Mouse (Mus musculus) heart, postnatal 0 days (tissue): ENCODE results near the gene Cdon. TPM values are rescaled to one million over a fixed set of nuclear protein-coding genes. Genes with fewer than 3 reads are reported as not detected.

ENCODE experiments used
- ATAC-seq: fragments of 200-750 bp; cut with Nextera tagmentation; 2 replicates; pipeline ENCODE4 v1.8.0; 2017; ENCODE audit warnings: low read depth, moderate number of reproducible peaks, moderate library complexity; ENCODE audit not compliant: insufficient read depth
- DNase-seq: peaks from one replicate; pipeline ENCODE4 v3.0.0-alpha.2; 2016; ENCODE audit warnings: low spot score
- H3K27ac ChIP-seq: fragments of 300-500 bp; sonication (generic); 2 replicates; pipeline ENCODE4 v1.5.1; 2014; ENCODE audit warnings: low read depth, mild to moderate bottlenecking
- H3K27me3 ChIP-seq: fragments of 300-500 bp; sonication (generic); 2 replicates; pipeline ENCODE4 v1.6.1; 2014; ENCODE audit warnings: low read length, mixed read lengths; ENCODE audit not compliant: control insufficient read depth, insufficient read depth
- H3K36me3 ChIP-seq: fragments of 300-500 bp; sonication (generic); replicated peaks from 2 replicates; pipeline ENCODE4 v1.6.1; 2014; ENCODE audit warnings: low read length, mixed read lengths; ENCODE audit not compliant: control insufficient read depth, insufficient read depth
- H3K4me1 ChIP-seq: fragments of 300-500 bp; sonication (generic); 2 replicates; pipeline ENCODE4 v1.6.1; 2014; ENCODE audit warnings: antibody characterized with exemption; ENCODE audit not compliant: control insufficient read depth, insufficient read depth
- H3K4me2 ChIP-seq: fragments of 300-500 bp; sonication (generic); 2 replicates; pipeline ENCODE4 v1.6.1; 2014; ENCODE audit warnings: low read depth, mild to moderate bottlenecking, low read length, moderate library complexity
- H3K4me3 ChIP-seq: fragments of 300-500 bp; sonication (generic); 2 replicates; pipeline ENCODE4 v1.5.1; 2014; ENCODE audit warnings: low read depth, low read length
- H3K9ac ChIP-seq: fragments of 300-500 bp; sonication (generic); replicated peaks from 2 replicates; pipeline ENCODE4 v1.6.1; 2014; ENCODE audit warnings: low read depth, low read length, mixed read lengths
- H3K9me3 ChIP-seq: fragments of 300-500 bp; sonication (generic); replicated peaks from 2 replicates; pipeline ENCODE4 v1.6.1; 2016; ENCODE audit warnings: low read length; ENCODE audit not compliant: control insufficient read depth
- CTCF ChIP-seq: IDR thresholded peaks from 2 replicates; pipeline ENCODE4 v1.5.1; 2016; ENCODE audit warnings: antibody characterized with exemption, control low read depth, low read depth
- EP300 ChIP-seq: IDR thresholded peaks from 2 replicates; pipeline ENCODE4 v1.6.1; 2016; ENCODE audit warnings: antibody characterized with exemption, low read depth
- WGBS: fragments of 180-500 bp; shearing (Covaris S2); extraction: QIAGEN DNeasy Blood & Tissue Kit; methylation state at CpG from one replicate; pipeline ENCODE4 v1.1.7; 2014; 5-methylcytosine and 5-hydroxymethylcytosine counted together
- polyA plus RNA-seq: library from polyadenylated mRNA; unstranded; fragments of >200 nt; fragmentation: Nextera tagmentation; extraction: Ambion mirVana; gene quantifications from 2 replicates; pipeline ENCODE4 v1.2.1, GENCODE M21; 2015
- total RNA-seq: library from RNA; depleted of rRNA; stranded (reverse); fragments of >200 nt; gene quantifications from 2 replicates; pipeline ENCODE4 v1.2.3, GENCODE M21; 2014; ENCODE audit warnings: low replicate concordance

Gene Cdon
- total and polyA plus RNA-seq, 2 experiments from 2014 or later: 2.3 to 36.4 TPM

- Histone ChIP-seq H3K36me3 (peaks cover 26% of the 10 kb centered on the region), H3K9me3 (no peaks in the 10 kb centered on the region), H3K27me3 (no peaks in the 10 kb centered on the region), H3K27ac (no peak overlapping the region), H3K9ac (no peak overlapping the region), H3K4me3 (no peak overlapping the region), H3K4me2 (no peak overlapping the region), H3K4me1 (peaks cover 9% of the 10 kb centered on the region; the same call in 1 of the 2 replicates)
- ATAC-seq: no peak
- no peak for DNase-seq
- 85% methylated on average over 6 of the region's 6 CpGs for WGBS
- TF ChIP-seq CTCF (no peak), EP300 (no peak)
Measured at GRCm38 (mm10) chr9:35479456-35479855, 58.5 kb downstream of the Cdon start.

DNA sequence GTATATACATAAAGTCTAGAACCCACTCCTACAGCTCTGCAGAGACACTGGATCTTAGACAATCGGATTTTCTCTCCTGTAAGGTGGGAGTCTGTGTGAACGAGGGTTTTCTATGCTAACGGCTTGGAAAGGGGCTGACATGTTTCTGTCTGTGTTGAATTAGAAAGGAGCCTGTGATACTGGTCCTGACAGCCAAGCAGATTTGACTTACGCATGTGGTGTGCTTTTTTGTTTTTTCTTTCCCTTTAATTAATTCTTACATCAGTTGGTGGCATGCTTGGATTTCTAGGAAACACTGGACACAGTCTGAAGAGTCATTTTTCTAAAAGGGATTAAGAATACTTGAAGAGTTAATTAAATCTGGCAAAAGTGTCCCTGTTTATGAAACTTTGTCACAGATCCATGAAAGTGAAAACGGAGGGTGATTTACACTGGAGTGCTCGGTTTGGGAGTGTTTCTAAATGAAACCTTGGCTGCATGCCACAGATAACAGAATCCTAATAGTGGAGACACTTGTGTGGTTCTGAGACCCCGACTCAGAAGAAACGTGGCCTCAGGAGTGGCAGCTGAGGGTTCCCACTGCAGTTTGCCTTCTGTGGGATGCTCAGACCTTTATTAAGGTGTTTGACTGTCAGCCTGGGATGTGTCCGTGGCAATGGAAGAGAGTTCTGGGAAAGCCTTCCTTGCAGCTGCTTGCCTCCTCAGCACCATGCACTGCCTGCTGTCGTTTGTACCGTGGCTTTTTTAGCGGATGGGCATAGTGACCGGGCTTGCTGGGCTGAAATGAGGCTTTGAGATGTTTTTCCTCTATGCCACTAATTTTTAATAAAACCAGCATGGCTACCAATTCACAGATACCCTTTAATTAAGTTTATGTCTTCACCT, 61.3 kb downstream of the Cdon start:
- peaks cover 38% of the 10 kb centered on the region for H3K36me3 ChIP-seq
- WGBS: 54% methylated on average over 13 of the region's 13 CpGs
- no peak for ATAC-seq
- no peak for TF ChIP-seq EP300
- no peak for TF ChIP-seq CTCF
- H3K4me3 ChIP-seq: no peak overlapping the region
- peaks cover 9% of the 10 kb centered on the region; the same call in 1 of the 2 replicates for H3K4me1 ChIP-seq
- no peaks in the 10 kb centered on the region for H3K9me3 ChIP-seq
- H3K27me3 ChIP-seq: no peaks in the 10 kb centered on the region
- no peak overlapping the region for H3K4me2 ChIP-seq
- no peak overlapping the region for H3K27ac ChIP-seq
- DNase-seq: peak; percentile 27
- H3K9ac ChIP-seq: no peak overlapping the region

DNA sequence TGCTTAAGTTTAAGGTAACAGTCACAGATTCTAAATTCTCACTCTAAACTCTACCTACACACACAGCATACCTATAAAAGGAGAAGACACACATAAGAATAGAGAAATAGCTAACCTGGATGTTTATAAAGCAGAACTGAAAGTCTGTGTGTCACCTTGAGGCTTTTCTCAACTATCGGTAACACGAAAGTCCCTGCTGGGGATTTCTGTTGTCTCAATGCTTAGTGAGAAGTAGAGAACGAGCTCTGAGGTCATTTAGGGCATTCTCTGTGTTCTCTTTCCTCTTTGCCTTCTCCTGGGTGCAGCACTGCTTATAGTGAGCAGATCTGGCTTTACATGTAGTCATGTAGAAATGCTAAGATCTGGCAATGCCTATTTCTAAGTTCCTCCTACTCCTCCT, 63.0 kb downstream of the Cdon start:
- Histone ChIP-seq H3K4me2 (no peak overlapping the region), H3K4me3 (no peak overlapping the region), H3K4me1 (peaks cover 9% of the 10 kb centered on the region; the same call in 1 of the 2 replicates), H3K27me3 (no peaks in the 10 kb centered on the region), H3K9me3 (no peaks in the 10 kb centered on the region), H3K9ac (no peak overlapping the region), H3K27ac (no peak overlapping the region), H3K36me3 (peaks cover 47% of the 10 kb centered on the region)
- TF ChIP-seq EP300 (no peak), CTCF (no peak)
- DNase-seq (no peak), ATAC-seq (no peak)
- WGBS: 75% methylated on average over 3 of the region's 3 CpGs

DNA sequence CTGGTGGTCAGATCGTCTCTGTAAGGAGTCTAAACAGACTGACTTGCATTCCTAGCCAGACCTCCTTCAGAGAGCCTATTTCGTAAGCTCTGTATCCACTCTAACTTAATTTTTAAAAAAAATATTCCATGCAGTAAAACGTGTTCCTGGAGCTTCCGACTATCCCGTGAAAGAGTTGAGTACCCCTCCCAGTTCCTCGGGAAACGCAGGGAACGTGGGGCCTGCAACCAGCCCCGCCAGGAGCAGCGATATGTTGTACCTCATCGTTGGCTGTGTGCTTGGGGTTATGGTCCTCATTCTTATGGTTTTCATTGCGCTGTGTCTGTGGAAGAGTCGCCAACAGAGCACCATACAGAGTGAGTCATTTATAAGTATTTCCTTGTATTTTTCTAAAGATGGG, 65.7 kb downstream of the Cdon start:
- H3K36me3 ChIP-seq: peaks cover 52% of the 10 kb centered on the region
- peaks cover 9% of the 10 kb centered on the region; the same call in 1 of the 2 replicates for H3K4me1 ChIP-seq
- H3K27ac ChIP-seq: no peak overlapping the region
- no peak for TF ChIP-seq CTCF
- no peak for TF ChIP-seq EP300
- ATAC-seq: no peak
- H3K9ac ChIP-seq: no peak overlapping the region
- 88% methylated on average over 13 of the region's 13 CpGs for WGBS
- DNase-seq: no peak
- no peak overlapping the region for H3K4me3 ChIP-seq
- H3K9me3 ChIP-seq: no peaks in the 10 kb centered on the region
- no peak overlapping the region for H3K4me2 ChIP-seq
- no peaks in the 10 kb centered on the region for H3K27me3 ChIP-seq

- Histone ChIP-seq H3K4me3 (no peak overlapping the region), H3K27ac (no peak overlapping the region), H3K4me1 (no peaks in the 10 kb centered on the region), H3K36me3 (peaks cover 54% of the 10 kb centered on the region), H3K27me3 (no peaks in the 10 kb centered on the region), H3K4me2 (no peak overlapping the region), H3K9me3 (no peaks in the 10 kb centered on the region), H3K9ac (no peak overlapping the region)
- DNase-seq: no peak
- TF ChIP-seq EP300 (no peak), CTCF (no peak)
- no peak for ATAC-seq
- 77% methylated on average over 4 of the region's 4 CpGs for WGBS
Measured at GRCm38 (mm10) chr9:35488496-35488895, 67.6 kb downstream of the Cdon start.
